Mouse (Mus musculus) kidney, embryonic 14.5 days (tissue): ENCODE measurements around the gene Ctc1. TPM values are rescaled to one million over a fixed set of nuclear protein-coding genes. Genes with fewer than 3 reads are reported as not detected.
A peak's percentile ranks its signal among the peaks of the same experiment; 100 is the strongest.
"Not testable (repeated sequence)": the region's sequence is repeated elsewhere in the genome, so short reads cannot be mapped to it uniquely, and the experiment has no call there.

Experiments used
- ATAC-seq: fragments of 200-750 bp; cut with Nextera tagmentation; 2 replicates; pipeline ENCODE4 v1.8.0; 2017; ENCODE audit warnings: moderate number of reproducible peaks, mild to moderate bottlenecking, moderate TSS enrichment, moderate library complexity; ENCODE audit not compliant: low FRiP score, low TSS enrichment
- H3K27ac ChIP-seq: fragments of 300-500 bp; sonication (generic); 2 replicates; pipeline ENCODE4 v1.5.1; 2014; ENCODE audit warnings: low read depth, mild to moderate bottlenecking, low read length, moderate library complexity, mixed read lengths
- H3K27me3 ChIP-seq: fragments of 300-500 bp; sonication (generic); 2 replicates; pipeline ENCODE4 v1.6.1; 2014; ENCODE audit warnings: mild to moderate bottlenecking, low read length; ENCODE audit not compliant: control insufficient read depth, insufficient read depth
- H3K36me3 ChIP-seq: fragments of 300-500 bp; sonication (generic); 2 replicates; pipeline ENCODE4 v1.6.1; 2014; ENCODE audit warnings: low read length, mixed read lengths; ENCODE audit not compliant: control insufficient read depth, insufficient read depth
- H3K4me1 ChIP-seq: fragments of 300-500 bp; sonication (generic); 2 replicates; pipeline ENCODE4 v1.6.1; 2014; ENCODE audit warnings: low read length, mixed read lengths; ENCODE audit not compliant: control insufficient read depth, insufficient read depth
- H3K4me2 ChIP-seq: fragments of 300-500 bp; sonication (generic); replicated peaks from 2 replicates; pipeline ENCODE4 v1.6.1; 2014; ENCODE audit warnings: low read depth, mild to moderate bottlenecking, low read length
- H3K4me3 ChIP-seq: fragments of 300-500 bp; sonication (generic); 2 replicates; pipeline ENCODE4 v1.5.1; 2014; ENCODE audit warnings: mild to moderate bottlenecking, low read length
- H3K9ac ChIP-seq: fragments of 300-500 bp; sonication (generic); 2 replicates; pipeline ENCODE4 v1.6.1; 2014; ENCODE audit warnings: low read depth, mild to moderate bottlenecking, low read length, moderate library complexity
- H3K9me3 ChIP-seq: fragments of 300-500 bp; sonication (generic); 2 replicates; pipeline ENCODE4 v1.6.1; 2016; ENCODE audit warnings: low read length; ENCODE audit not compliant: control insufficient read depth
- WGBS: fragments of 180-500 bp; shearing (Covaris S2); extraction: QIAGEN DNeasy Blood & Tissue Kit; methylation state at CpG from one replicate; pipeline ENCODE4 v1.1.7; 2014; 5-methylcytosine and 5-hydroxymethylcytosine counted together
- polyA plus RNA-seq: library from polyadenylated mRNA; unstranded; fragments of >200 nt; fragmentation: Nextera tagmentation; extraction: Ambion mirVana; gene quantifications from 2 replicates; pipeline ENCODE4 v1.2.1, GENCODE M21; 2014

The Ctc1 gene
- polyA plus RNA-seq, result 44.2 and 62.3 TPM in 2 replicates

GRCm38 (mm10) chr11:69015644-69016441 is at the start of gene Ctc1:
Ctc1 (plus strand) TSS chr11:69015911.
- H3K4me2 ChIP-seq, result peak within 1 kb of the TSS; percentile 82
- peak; percentile 97 for ATAC-seq
- H3K4me1 ChIP-seq, result peaks cover 9% of the 10 kb centered on the region; the same call in 1 of the 2 replicates
- peak within 1 kb of the TSS; percentile 92 for H3K27ac ChIP-seq
- no peaks in the 10 kb centered on the region for H3K9me3 ChIP-seq
- H3K9ac ChIP-seq, result peak within 1 kb of the TSS; percentile 90
- H3K36me3 ChIP-seq, result no peaks in the 10 kb centered on the region
- H3K4me3 ChIP-seq, result peak within 1 kb of the TSS; percentile 81
- H3K27me3 ChIP-seq, result no peaks in the 10 kb centered on the region
- 3% methylated on average over 38 of the region's 38 CpGs for WGBS

DNA sequence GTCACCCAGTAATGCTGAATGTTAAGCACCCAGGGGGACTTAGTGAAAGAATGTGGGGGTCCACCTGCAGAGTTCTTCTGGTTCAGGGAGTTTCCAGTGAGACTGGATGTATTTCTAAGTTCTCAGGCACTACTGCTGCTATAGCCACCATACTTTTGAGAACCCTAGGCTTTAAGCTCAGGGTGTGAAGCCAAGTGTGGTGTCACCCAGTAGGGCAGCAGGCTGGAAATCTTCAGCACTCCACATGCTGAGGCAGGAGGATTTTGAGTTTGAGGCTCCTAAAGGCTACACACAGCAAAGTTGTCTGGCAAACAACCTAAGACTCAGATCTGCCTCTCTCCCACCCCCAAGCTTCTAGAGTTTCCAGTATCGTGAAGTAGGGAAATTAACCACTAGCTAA is 49.2 kb upstream of the Ctc1 start:
- WGBS, result 30% methylated on average over 1 of the region's 1 CpGs
- Histone ChIP-seq H3K27me3 (no peaks in the 10 kb centered on the region), H3K4me1 (peaks cover 8% of the 10 kb centered on the region), H3K27ac (no peak overlapping the region), H3K9ac (no peak overlapping the region), H3K36me3 (no peaks in the 10 kb centered on the region), H3K4me3 (no peak overlapping the region), H3K9me3 (no peaks in the 10 kb centered on the region), H3K4me2 (no peak overlapping the region)
- ATAC-seq, result no peak

DNA sequence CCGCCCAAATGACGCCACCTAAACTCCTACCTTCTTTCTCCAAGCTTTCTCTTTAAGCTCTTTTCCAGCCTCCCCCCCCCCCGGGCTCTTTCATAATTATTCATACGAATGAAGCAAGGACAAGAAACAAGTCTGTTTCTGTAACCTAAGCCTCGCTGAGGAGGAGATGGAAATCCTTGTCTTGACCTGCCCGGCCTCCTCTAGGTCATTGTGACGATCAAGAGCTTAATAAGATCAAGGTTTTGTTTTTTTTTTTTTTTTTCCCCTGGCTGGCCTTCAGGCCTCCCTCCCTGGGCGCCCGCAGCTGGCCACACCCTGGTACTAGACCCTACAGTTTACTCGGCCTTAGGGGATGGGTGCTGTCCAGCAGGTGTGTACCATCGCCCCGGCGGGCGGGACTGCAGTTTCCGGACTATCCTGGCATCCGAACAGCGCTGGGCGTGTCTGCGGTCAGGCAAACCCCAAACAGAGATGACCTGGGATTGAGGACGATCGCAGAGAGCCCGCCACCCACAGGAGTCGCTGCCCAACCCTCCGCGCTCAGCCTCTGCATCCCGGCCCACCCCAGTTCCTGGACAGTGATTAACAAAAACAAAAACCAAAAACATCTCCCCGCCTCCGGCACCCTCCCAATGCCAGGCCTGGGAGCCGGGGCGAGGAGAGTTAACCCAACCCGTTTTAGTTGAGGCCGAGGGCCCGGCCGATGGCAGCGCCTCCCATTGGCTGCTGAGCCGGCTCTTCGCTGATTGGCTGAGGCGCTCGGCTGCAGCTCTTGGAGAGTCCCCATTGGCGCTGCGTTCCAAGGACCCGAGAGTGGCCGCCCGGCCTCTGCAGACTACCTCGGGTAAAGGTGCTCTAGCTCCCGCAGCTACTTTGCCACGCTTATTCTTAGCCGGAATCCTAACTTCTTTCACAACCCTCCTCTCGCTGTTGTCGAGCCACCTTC is 48.1 kb upstream of the Ctc1 start, which contains the start of gene Slc25a35:
Slc25a35 (plus strand) TSS at position 795 of the 946 bp plus-strand sequence.
- Histone ChIP-seq H3K27me3 (no peaks in the 10 kb centered on the region), H3K36me3 (no peaks in the 10 kb centered on the region), H3K4me1 (peaks cover 9% of the 10 kb centered on the region), H3K4me3 (peak within 1 kb of the TSS; percentile 56), H3K4me2 (peak within 1 kb of the TSS; percentile 88), H3K9me3 (no peaks in the 10 kb centered on the region), H3K9ac (peak within 1 kb of the TSS; percentile 62), H3K27ac (no peak within 1 kb of the TSS)
- under 1% methylated on average over 50 of the region's 50 CpGs for WGBS
- peak; percentile 96 for ATAC-seq

DNA sequence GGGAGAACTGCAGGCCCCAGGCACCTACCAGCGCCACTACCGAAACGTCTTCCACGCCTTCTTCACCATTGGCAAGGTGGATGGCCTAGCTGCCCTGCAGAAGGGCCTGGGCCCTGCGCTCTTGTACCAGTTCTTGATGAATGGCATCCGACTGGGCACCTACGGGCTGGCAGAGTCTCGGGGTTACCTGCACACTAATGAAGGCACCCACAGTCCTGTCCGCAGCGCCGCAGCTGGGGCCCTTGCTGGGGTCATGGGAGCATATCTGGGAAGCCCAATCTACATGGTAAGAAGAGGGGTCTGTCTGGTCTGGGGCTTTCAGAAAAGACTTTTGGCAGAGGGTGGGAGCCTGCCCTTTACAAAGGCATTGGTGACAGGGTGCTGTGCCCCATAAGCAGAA is 47.0 kb upstream of the Ctc1 start:
- no peak for ATAC-seq
- H3K9ac ChIP-seq, result no peak overlapping the region
- no peaks in the 10 kb centered on the region for H3K27me3 ChIP-seq
- H3K36me3 ChIP-seq, result no peaks in the 10 kb centered on the region
- no peaks in the 10 kb centered on the region for H3K9me3 ChIP-seq
- 85% methylated on average over 11 of the region's 11 CpGs for WGBS
- H3K4me1 ChIP-seq, result peaks cover 14% of the 10 kb centered on the region
- no peak overlapping the region for H3K27ac ChIP-seq
- no peak overlapping the region; the same call in 1 of the 2 replicates for H3K4me2 ChIP-seq
- no peak overlapping the region for H3K4me3 ChIP-seq

DNA sequence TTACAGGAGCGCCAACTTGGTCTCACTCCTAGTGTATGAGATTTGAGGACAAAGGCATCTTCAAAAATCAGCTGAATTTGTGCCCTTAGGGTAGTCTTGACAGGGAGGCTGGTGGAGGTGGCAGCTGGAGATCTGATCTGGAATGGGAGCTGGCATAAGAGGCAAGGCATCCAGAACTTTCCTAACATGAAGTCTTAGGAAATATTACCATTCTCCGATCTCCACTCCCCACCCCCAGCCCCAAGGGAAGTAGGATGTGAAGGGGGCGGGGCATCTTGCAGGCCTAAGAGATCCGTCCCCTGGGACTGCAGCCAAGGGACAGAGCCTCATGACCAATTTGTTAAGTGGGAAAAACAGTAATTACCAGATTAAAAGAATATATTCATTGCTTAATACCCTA is 45.5 kb upstream of the Ctc1 start:
- 83% methylated on average over 4 of the region's 4 CpGs for whole genome bisulfite sequencing
- Histone ChIP-seq H3K27ac (no peak overlapping the region), H3K9me3 (no peaks in the 10 kb centered on the region), H3K36me3 (no peaks in the 10 kb centered on the region), H3K9ac (no peak overlapping the region), H3K27me3 (no peaks in the 10 kb centered on the region), H3K4me2 (no peak overlapping the region), H3K4me3 (no peak overlapping the region), H3K4me1 (peaks cover 14% of the 10 kb centered on the region)
- no peak for ATAC-seq

GRCm38 (mm10) chr11:68973250-68974058 is 42.3 kb upstream of the Ctc1 start:
- not testable (repeated sequence) for H3K27ac ChIP-seq, H3K9me3 ChIP-seq, H3K27me3 ChIP-seq, H3K4me1 ChIP-seq, H3K36me3 ChIP-seq
- H3K9ac ChIP-seq, result peak overlapping the region; percentile 28; the same call in 1 of the 2 replicates
- peak; percentile 93 for ATAC-seq
- H3K4me2 ChIP-seq, result peak overlapping the region; percentile 61
- H3K4me3 ChIP-seq, result peak overlapping the region; percentile 48
- under 1% methylated on average over 37 of the region's 38 CpGs for WGBS

DNA sequence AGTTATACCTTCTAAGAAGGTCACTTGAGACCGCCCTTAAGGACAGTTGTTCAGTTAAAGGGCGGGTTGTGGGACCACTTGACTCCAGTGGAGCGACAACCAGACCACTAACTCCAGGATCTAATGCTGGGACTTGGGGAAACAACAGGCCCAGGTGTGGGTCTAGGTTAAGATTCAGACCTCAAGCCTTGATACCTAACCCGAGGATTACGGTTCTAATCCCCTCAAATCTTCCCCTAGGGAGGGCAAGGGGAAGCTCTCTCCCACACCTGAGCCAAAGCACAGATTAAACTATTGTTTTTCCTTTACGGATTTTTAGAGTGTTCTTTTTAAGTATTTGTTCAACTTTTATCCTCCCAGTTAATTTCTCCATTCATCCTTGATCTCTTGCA is 41.7 kb upstream of the Ctc1 start:
- H3K27me3 ChIP-seq, result no peaks in the 10 kb centered on the region
- WGBS, result 40% methylated on average over 6 of the region's 6 CpGs
- H3K9ac ChIP-seq, result peak overlapping the region; percentile 28; the same call in 1 of the 2 replicates
- H3K4me3 ChIP-seq, result peak overlapping the region; percentile 48
- H3K36me3 ChIP-seq, result no peaks in the 10 kb centered on the region
- H3K4me1 ChIP-seq, result 0 out of 2 replicates have a peak, but pooled peaks cover 6% of the 10 kb centered on the region
- H3K4me2 ChIP-seq, result peak overlapping the region; percentile 61
- no peaks in the 10 kb centered on the region for H3K9me3 ChIP-seq
- H3K27ac ChIP-seq, result no peak overlapping the region
- no peak for ATAC-seq

GRCm38 (mm10) chr11:68975085-68975484 is 40.6 kb upstream of the Ctc1 start, which contains the start of gene Rangrf:
Rangrf (minus strand) TSS chr11:68975185.
- peak within 1 kb of the TSS; percentile 61 for H3K4me2 ChIP-seq
- 84% methylated on average over 7 of the region's 7 CpGs for WGBS

More at GRCm38 (mm10) chr11:68975085-68975484, 40.6 kb upstream of the Ctc1 start, which contains the start of gene Rangrf:
- Histone ChIP-seq H3K9ac (peak within 1 kb of the TSS; percentile 28; the same call in 1 of the 2 replicates), H3K4me1 (0 out of 2 replicates have a peak, but pooled peaks cover 6% of the 10 kb centered on the region), H3K27ac (no peak within 1 kb of the TSS), H3K4me3 (peak within 1 kb of the TSS; percentile 48), H3K9me3 (no peaks in the 10 kb centered on the region), H3K36me3 (no peaks in the 10 kb centered on the region), H3K27me3 (no peaks in the 10 kb centered on the region)
- ATAC-seq, result no peak
